Mouse (Mus musculus): ENCODE measurements around the gene Klk12. TPM values are rescaled to one million over a fixed set of nuclear protein-coding genes. Genes with fewer than 3 reads are reported as not detected.

The Klk12 gene
- polyA plus RNA-seq (2015; fragmentation: Nextera tagmentation; extraction: Ambion mirVana) = not detected in 2 replicates

DNA sequence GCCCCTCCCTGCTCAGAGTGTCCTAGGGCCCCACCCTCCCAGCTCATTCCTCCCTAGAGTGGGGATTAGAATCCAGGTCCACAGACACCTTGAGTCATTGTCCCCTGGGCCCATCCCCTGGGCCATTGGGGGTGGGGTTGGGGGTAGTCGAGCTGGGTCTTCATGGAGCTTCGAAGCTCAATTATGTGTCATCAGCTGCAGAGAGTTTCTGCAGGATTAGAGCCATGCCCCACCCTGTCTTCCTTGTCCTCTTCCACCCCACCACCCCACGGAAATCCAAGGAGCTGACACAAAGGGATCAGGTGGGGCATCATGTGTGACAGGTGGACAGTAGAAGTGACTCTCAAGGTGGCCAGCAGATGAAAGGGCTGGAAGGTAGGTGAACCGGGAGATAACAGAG is at the start of gene Klk12:
Gene Klk12, plus strand, starts transcription at position 301 of the 400 bp plus-strand sequence.
- H3K9me3 ChIP-seq (ENCODE audit: low read length) = no peaks in the 10 kb centered on the region
- ATAC-seq (ENCODE audit: low FRiP score, low TSS enrichment) = no peak
- H3K27ac ChIP-seq (ENCODE audit: low read length) = no peak within 1 kb of the TSS
- no peak within 1 kb of the TSS for H3K9ac ChIP-seq (replicated peaks; ENCODE audit: low read length)
- no peaks in the 10 kb centered on the region for H3K36me3 ChIP-seq (ENCODE audit: insufficient read depth, low read length)
- no peaks in the 10 kb centered on the region for H3K27me3 ChIP-seq (ENCODE audit: insufficient read depth, low read length)
- H3K4me3 ChIP-seq (ENCODE audit: low read length) = no peak within 1 kb of the TSS
- no peaks in the 10 kb centered on the region for H3K4me1 ChIP-seq (ENCODE audit: insufficient read depth, low read length)
- H3K4me2 ChIP-seq (replicated peaks; ENCODE audit: low read depth, low read length) = no peak within 1 kb of the TSS
- WGBS = 84% methylated on average over 4 of the region's 4 CpGs

DNA sequence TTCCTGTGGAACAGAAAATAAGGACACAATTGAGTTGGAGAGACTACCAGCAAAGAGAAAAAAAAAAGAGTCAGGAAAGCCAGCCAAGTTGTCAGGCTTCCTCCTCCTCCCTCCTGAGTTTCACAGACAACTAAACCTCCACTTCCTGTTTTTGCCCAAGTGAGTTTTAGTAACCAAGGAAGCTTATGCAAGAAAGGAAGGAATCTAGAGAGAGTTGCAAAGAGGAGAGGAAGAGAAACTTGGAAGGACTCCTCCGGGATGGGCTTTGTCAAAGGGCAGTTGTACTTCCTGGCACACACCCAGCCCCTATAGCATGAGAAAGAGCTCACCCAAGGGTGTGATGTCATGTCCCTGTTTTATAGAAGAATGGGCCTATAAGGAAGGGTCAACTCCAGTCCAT is 20.9 kb upstream of the Klk12 start:
- WGBS = 68% methylated on average over 1 of the region's 1 CpGs
- no peaks in the 10 kb centered on the region for H3K4me1 ChIP-seq (ENCODE audit: insufficient read depth, low read length)
- H3K9me3 ChIP-seq (ENCODE audit: low read length) = no peaks in the 10 kb centered on the region
- H3K36me3 ChIP-seq (ENCODE audit: insufficient read depth, low read length) = no peaks in the 10 kb centered on the region
- no peak overlapping the region for H3K4me2 ChIP-seq (replicated peaks; ENCODE audit: low read depth, low read length)
- no peak overlapping the region for H3K9ac ChIP-seq (replicated peaks; ENCODE audit: low read length)
- ATAC-seq (ENCODE audit: low FRiP score, low TSS enrichment) = no peak
- H3K27me3 ChIP-seq (ENCODE audit: insufficient read depth, low read length) = no peaks in the 10 kb centered on the region
- no peak overlapping the region for H3K4me3 ChIP-seq (ENCODE audit: low read length)
- H3K27ac ChIP-seq (ENCODE audit: low read length) = no peak overlapping the region

DNA sequence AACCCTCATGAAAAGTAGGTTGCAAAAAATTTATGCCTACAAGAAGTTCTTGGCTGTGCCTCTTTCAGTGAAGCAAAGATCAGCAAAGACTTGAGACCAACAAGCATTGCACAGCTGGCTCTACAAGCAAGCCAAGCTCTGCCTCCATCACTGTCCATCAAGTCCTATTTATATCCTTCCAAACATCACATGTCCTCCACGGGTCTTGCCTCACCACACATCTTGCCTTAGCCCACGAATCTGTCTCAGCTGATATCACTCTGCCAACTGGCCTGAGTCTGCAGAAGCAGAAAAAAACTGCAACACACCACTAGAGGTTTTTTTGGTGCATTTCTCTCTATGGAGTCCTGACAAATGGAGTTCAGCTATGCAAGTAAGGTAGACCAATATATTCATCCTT is 15.9 kb upstream of the Klk12 start:
- H3K27ac ChIP-seq (ENCODE audit: low read length) = no peak overlapping the region
- H3K4me2 ChIP-seq (replicated peaks; ENCODE audit: low read depth, low read length) = no peak overlapping the region
- ATAC-seq (ENCODE audit: low FRiP score, low TSS enrichment) = no peak
- no peak overlapping the region for H3K4me3 ChIP-seq (ENCODE audit: low read length)
- H3K9ac ChIP-seq (replicated peaks; ENCODE audit: low read length) = no peak overlapping the region
- 66% methylated on average over 2 of the region's 2 CpGs for WGBS
- H3K9me3 ChIP-seq (ENCODE audit: low read length) = no peaks in the 10 kb centered on the region
- H3K27me3 ChIP-seq (ENCODE audit: insufficient read depth, low read length) = no peaks in the 10 kb centered on the region
- no peaks in the 10 kb centered on the region for H3K36me3 ChIP-seq (ENCODE audit: insufficient read depth, low read length)
- no peaks in the 10 kb centered on the region for H3K4me1 ChIP-seq (ENCODE audit: insufficient read depth, low read length)

DNA sequence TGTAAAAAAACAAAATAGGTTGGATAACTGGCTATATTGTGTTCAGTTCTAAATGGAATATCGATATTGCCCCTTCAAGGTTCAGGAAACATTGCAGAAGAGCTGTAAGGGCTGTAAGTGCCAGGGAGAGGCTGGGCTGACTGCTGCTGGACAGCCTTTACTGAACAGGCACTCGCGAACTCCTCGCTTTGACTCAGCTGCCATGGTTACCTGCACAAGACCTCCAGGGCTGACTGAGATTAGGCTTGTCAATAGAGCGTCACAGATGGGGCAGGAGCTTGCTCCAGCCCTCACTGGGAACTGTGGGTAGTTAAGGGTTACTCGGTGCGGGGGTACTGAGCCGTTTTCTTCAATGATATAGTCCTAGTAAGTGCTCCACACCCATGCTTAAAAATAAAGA is 2.2 kb upstream of the Klk12 start:
- ATAC-seq (ENCODE audit: low FRiP score, low TSS enrichment) = no peak
- Histone ChIP-seq H3K4me2 (replicated peaks; ENCODE audit: low read depth, low read length) (no peak overlapping the region), H3K27me3 (ENCODE audit: insufficient read depth, low read length) (no peaks in the 10 kb centered on the region), H3K4me1 (ENCODE audit: insufficient read depth, low read length) (no peaks in the 10 kb centered on the region), H3K4me3 (ENCODE audit: low read length) (no peak overlapping the region), H3K9me3 (ENCODE audit: low read length) (no peaks in the 10 kb centered on the region), H3K27ac (ENCODE audit: low read length) (no peak overlapping the region), H3K36me3 (ENCODE audit: insufficient read depth, low read length) (no peaks in the 10 kb centered on the region), H3K9ac (replicated peaks; ENCODE audit: low read length) (no peak overlapping the region)
- WGBS = 45% methylated on average over 8 of the region's 8 CpGs

DNA sequence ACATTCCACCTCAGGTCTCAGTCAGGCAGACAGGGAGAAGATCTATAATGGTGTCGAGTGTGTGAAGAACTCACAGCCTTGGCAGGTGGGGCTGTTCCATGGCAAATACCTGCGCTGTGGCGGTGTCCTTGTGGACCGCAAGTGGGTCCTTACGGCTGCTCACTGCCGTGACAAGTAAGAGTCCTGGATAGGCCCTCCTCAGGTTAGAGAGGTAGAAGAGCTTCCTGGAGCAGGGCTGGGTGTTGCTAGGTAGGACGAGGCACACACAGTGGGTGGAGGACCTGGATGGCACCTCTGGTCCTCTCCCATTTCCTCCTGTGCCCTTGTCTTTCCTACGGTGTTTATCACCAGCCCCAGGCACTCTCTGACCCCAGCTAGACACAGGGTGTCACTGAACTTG is 939 bp downstream of the Klk12 start:
- Histone ChIP-seq H3K27me3 (ENCODE audit: insufficient read depth, low read length) (no peaks in the 10 kb centered on the region), H3K9ac (replicated peaks; ENCODE audit: low read length) (no peak overlapping the region), H3K9me3 (ENCODE audit: low read length) (no peaks in the 10 kb centered on the region), H3K27ac (ENCODE audit: low read length) (no peak overlapping the region), H3K4me2 (replicated peaks; ENCODE audit: low read depth, low read length) (no peak overlapping the region), H3K4me3 (ENCODE audit: low read length) (no peak overlapping the region), H3K36me3 (ENCODE audit: insufficient read depth, low read length) (no peaks in the 10 kb centered on the region), H3K4me1 (ENCODE audit: insufficient read depth, low read length) (no peaks in the 10 kb centered on the region)
- 91% methylated on average over 8 of the region's 8 CpGs for WGBS
- no peak for ATAC-seq (ENCODE audit: low FRiP score, low TSS enrichment)

DNA sequence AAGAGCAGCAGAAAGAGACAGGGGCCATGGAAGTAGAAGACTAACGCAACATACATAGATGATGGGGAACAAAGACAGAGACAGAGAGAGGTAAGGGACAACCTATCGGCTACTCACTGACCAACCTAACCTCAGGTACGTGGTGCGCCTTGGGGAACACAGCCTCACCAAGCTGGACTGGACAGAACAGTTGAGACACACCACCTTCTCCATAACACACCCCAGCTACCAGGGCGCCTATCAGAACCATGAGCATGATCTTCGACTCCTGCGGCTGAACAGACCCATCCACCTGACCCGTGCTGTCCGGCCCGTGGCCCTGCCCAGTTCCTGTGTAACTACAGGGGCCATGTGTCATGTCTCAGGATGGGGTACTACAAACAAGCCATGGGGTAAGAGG is 2.0 kb downstream of the Klk12 start:
- H3K4me3 ChIP-seq (ENCODE audit: low read length) = no peak overlapping the region
- H3K36me3 ChIP-seq (ENCODE audit: insufficient read depth, low read length) = no peaks in the 10 kb centered on the region
- H3K27me3 ChIP-seq (ENCODE audit: insufficient read depth, low read length) = no peaks in the 10 kb centered on the region
- no peak overlapping the region for H3K9ac ChIP-seq (replicated peaks; ENCODE audit: low read length)
- H3K4me2 ChIP-seq (replicated peaks; ENCODE audit: low read depth, low read length) = no peak overlapping the region
- H3K4me1 ChIP-seq (ENCODE audit: insufficient read depth, low read length) = no peaks in the 10 kb centered on the region
- no peak overlapping the region for H3K27ac ChIP-seq (ENCODE audit: low read length)
- 91% methylated on average over 10 of the region's 10 CpGs for whole genome bisulfite sequencing
- H3K9me3 ChIP-seq (ENCODE audit: low read length) = no peaks in the 10 kb centered on the region
- ATAC-seq (ENCODE audit: low FRiP score, low TSS enrichment) = no peak

DNA sequence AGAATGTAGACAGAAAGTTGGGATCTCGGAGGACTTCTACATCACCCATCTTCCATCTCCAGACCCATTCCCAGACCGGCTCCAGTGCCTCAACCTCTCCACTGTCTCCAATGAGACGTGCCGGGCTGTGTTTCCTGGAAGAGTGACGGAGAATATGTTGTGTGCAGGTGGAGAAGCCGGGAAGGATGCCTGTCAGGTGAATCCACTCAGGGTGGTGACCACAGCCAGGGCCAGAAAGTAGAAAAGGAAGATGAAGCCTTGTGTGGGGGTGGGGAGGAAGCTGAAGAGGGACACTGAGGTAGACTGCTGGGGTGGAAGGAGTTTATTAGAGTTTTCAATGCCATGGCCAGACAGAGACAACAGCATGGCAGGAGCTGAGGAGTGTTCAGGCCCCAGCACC is 3.2 kb downstream of the Klk12 start:
- H3K9ac ChIP-seq (replicated peaks; ENCODE audit: low read length) = no peak overlapping the region
- H3K9me3 ChIP-seq (ENCODE audit: low read length) = no peaks in the 10 kb centered on the region
- no peak overlapping the region for H3K4me3 ChIP-seq (ENCODE audit: low read length)
- WGBS = 96% methylated on average over 6 of the region's 6 CpGs
- H3K27ac ChIP-seq (ENCODE audit: low read length) = no peak overlapping the region
- no peak for ATAC-seq (ENCODE audit: low FRiP score, low TSS enrichment)
- no peak overlapping the region for H3K4me2 ChIP-seq (replicated peaks; ENCODE audit: low read depth, low read length)
- H3K4me1 ChIP-seq (ENCODE audit: insufficient read depth, low read length) = no peaks in the 10 kb centered on the region
- no peaks in the 10 kb centered on the region for H3K27me3 ChIP-seq (ENCODE audit: insufficient read depth, low read length)
- H3K36me3 ChIP-seq (ENCODE audit: insufficient read depth, low read length) = no peaks in the 10 kb centered on the region

DNA sequence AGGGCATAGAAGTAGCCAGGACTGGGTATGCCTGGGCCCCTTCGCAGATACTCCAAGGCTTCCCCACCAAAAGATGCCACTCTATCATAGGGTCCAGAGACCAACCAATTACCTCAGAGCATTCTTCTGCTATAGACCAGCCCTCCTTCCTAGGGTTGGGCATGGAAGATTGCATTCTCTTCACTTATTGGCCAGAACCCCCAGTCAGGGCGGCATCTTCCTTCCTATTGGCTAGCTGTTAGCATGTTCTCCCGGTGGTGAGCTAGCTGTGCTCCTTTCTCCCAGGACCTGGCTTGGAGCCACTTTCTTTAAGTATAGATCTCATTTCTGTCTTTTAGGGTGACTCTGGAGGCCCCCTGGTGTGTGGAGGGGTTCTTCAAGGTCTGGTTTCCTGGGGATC is 4.2 kb downstream of the Klk12 start:
- Histone ChIP-seq H3K9ac (replicated peaks; ENCODE audit: low read length) (no peak overlapping the region), H3K36me3 (ENCODE audit: insufficient read depth, low read length) (no peaks in the 10 kb centered on the region), H3K4me3 (ENCODE audit: low read length) (no peak overlapping the region), H3K9me3 (ENCODE audit: low read length) (no peaks in the 10 kb centered on the region), H3K27me3 (ENCODE audit: insufficient read depth, low read length) (no peaks in the 10 kb centered on the region), H3K27ac (ENCODE audit: low read length) (no peak overlapping the region), H3K4me2 (replicated peaks; ENCODE audit: low read depth, low read length) (no peak overlapping the region), H3K4me1 (ENCODE audit: insufficient read depth, low read length) (no peaks in the 10 kb centered on the region)
- 81% methylated on average over 3 of the region's 3 CpGs for WGBS
- no peak for ATAC-seq (ENCODE audit: low FRiP score, low TSS enrichment)

DNA sequence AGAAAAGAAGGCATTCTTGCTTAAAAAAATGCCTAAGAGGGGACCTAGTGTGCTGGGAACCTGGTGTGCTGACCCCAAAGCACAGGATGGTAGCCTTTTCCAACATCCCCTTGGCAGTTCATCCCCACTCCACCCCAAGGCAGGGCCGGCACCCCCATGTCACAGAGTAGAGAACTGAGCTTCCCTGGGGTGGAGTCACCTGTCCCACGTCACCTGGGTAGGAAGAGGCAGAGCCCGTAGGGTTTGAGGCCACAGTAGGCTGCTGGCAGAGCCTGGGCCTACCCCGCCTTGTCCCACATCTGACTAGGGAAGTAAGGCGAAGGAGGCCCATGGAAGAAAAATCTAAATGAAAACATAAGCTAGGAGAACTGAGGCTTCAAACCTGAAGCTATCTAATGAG is 5.7 kb downstream of the Klk12 start, which contains the start of gene Klk11:
Gene Klk11, plus strand, starts transcription at position 241 of the 400 bp plus-strand sequence.
- WGBS = 90% methylated on average over 5 of the region's 5 CpGs
- Histone ChIP-seq H3K27ac (ENCODE audit: low read length) (no peak within 1 kb of the TSS), H3K27me3 (ENCODE audit: insufficient read depth, low read length) (no peaks in the 10 kb centered on the region), H3K9me3 (ENCODE audit: low read length) (no peaks in the 10 kb centered on the region), H3K9ac (replicated peaks; ENCODE audit: low read length) (no peak within 1 kb of the TSS), H3K4me2 (replicated peaks; ENCODE audit: low read depth, low read length) (no peak within 1 kb of the TSS), H3K4me3 (ENCODE audit: low read length) (no peak within 1 kb of the TSS), H3K36me3 (ENCODE audit: insufficient read depth, low read length) (no peaks in the 10 kb centered on the region), H3K4me1 (ENCODE audit: insufficient read depth, low read length) (no peaks in the 10 kb centered on the region)
- no peak for ATAC-seq (ENCODE audit: low FRiP score, low TSS enrichment)

DNA sequence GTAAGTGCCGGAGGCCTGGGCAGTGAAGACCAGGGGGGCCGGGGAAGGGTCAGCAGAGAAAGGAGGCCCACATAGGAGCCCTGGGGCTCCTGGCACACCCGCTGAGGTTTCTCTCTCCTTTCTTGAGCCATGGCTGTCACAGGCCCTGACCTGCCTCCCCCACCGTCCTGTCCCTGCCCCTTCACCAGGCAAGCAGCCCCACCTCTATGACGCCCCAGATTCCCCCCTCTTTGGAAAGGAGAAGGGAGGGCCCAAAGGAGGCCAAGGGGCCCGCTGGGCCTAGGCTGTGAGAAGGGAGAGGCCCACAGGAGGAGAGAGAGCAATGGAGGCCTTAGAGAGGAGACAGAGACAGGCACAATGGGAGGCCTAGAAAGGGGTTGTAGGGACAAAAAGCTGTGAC is 6.1 kb downstream of the Klk12 start:
- Histone ChIP-seq H3K4me1 (ENCODE audit: insufficient read depth, low read length) (no peaks in the 10 kb centered on the region), H3K9me3 (ENCODE audit: low read length) (no peaks in the 10 kb centered on the region), H3K4me2 (replicated peaks; ENCODE audit: low read depth, low read length) (no peak overlapping the region), H3K4me3 (ENCODE audit: low read length) (no peak overlapping the region), H3K27ac (ENCODE audit: low read length) (no peak overlapping the region), H3K36me3 (ENCODE audit: insufficient read depth, low read length) (no peaks in the 10 kb centered on the region), H3K9ac (replicated peaks; ENCODE audit: low read length) (no peak overlapping the region), H3K27me3 (ENCODE audit: insufficient read depth, low read length) (no peaks in the 10 kb centered on the region)
- WGBS = 60% methylated on average over 6 of the region's 6 CpGs
- no peak for ATAC-seq (ENCODE audit: low FRiP score, low TSS enrichment)
